Mouse (Mus musculus): Measurements from ENCODE around the gene Scrg1.
"Not testable (repeated sequence)": the region's sequence is repeated elsewhere in the genome, so short reads cannot be mapped to it uniquely, and the experiment has no call there.

The Scrg1 gene

DNA sequence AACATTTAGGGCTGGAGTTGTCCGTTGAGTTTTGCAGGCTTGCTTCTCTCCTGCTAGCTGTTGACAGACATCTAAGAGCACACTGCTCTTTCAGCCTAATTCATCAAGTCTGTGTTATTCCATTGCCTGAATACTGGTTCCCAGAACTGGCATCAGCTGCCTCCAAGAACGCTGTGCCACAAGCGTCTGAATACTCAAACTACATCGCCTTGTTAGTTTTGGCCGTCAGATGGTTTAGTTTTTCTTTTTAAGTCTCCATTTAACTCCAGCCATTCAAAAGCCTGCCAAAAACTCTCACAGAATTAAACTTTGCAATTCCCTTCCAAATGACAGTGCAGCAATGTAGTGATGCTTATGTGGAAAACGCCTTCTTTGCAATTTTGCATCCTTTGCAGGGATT lies 1.4 kb downstream of the Scrg1 start:
- no peak for DNase-seq

DNA sequence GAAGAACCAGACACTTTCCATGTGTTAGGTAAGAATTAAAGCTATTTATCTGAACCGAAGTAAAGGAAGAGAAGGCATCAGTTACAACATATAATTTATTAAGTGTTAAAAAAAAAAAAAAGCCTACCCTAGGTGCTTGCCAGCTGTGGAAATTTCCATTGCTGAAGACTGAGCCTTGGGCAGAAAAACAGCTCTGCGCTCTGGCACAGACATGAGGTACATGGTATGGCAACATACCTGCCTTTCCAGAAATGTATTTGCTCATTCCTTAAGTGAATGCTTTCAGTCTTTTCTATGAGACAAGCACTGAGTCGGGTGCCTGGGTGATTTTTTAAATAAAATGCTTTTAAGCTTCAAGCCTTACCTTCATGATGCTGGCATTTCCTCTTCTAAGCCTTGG lies 2.2 kb downstream of the Scrg1 start:
- no peak for DNase-seq

DNA sequence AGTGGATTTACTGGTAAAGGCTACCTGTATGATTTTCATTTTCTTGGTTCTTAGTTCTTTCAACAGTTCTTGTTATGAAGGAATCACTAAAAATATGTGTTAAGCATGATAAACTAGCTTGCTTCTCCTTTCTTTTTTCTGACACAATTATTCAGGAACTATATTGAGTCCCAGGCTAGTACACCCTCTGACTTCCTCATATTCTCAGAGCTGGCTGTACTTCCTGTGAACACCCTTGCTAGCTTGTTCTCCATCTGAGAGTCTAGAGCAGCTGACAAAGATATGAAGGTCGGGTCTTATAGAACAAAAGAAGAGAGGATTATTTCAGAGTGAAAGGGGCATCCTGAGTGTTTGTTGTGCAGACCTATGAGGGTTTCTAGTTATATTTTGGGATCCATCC lies 7.1 kb downstream of the Scrg1 start:
- DNase-seq, result no peak

DNA sequence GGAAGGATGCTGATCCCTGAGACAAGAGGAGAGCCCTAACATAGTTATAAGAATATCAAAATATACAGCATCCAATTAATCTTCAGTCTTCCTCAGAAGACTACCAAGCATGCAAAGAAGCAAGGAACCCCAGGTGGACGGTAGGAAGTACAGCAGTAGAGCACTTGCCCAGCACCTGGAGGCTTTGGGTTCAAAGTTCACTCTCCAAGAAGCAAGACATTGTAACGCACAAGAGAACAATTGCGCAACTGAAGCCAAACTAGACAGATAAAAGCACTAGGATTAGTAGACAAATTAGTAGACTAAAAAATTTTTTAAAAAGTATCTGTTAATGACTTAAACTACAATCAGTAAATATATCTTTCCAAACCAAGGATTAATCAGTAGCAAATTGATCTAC lies 8.0 kb downstream of the Scrg1 start:
- DNase-seq, result no peak

DNA sequence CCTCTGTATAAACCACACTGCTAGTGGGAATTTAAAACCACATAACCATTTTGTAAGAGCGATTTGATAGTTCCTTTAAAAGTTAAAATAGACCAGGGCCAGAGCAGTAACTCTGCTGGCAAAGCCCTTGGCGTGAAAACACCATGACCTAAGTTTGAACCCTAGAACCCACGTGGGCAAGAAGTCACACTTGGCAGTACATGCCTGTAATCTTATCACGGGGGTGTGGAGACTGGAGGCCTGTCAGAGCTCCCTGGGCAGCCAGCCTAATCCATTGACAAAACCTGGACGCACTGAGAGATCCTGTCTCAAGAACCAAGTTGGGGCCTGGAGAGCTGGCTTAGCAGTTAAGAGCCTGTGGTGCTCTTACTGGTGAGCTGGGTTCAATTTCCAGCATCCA lies 12.9 kb downstream of the Scrg1 start:
- peak; percentile 22 to 43 for DNase-seq

DNA sequence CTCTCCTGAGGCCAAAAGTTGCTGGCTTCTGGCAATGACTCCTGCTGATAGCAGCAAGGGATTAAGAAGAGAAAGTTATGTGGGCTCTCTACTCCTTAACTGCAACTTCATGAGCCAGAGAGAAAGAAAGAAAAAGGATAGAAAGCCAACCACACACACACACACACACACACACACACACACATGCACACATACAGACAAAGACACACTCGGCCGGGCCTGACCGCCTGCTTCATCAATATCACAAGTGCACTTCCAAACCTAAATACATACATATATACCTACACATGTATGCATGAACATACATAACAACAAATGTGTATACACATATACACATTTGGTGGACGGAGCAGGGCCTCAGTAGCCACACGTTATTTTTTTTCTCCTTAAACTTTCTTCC lies 15.1 kb downstream of the Scrg1 start:
- DNase-seq, result no peak

DNA sequence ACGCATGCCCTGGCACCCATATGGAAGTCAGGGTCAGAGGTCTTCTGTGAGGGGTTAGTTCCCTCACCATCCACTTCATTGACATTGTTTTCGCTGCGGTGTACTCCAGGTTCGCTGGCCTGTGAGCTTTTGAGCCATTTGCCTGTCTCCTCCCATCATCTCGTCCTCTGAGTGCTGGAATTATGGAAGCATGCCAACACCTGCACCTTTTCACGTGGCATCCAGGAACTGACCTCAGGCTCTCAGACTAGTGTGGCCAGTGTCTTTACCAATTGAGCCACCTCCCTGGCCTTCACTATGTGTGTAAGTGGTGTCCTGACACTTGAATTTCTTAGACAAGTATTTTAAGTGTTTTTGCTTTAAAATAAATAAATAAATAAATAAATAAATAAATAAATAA lies 18.0 kb downstream of the Scrg1 start:
- DNase-seq, result no peak

DNA sequence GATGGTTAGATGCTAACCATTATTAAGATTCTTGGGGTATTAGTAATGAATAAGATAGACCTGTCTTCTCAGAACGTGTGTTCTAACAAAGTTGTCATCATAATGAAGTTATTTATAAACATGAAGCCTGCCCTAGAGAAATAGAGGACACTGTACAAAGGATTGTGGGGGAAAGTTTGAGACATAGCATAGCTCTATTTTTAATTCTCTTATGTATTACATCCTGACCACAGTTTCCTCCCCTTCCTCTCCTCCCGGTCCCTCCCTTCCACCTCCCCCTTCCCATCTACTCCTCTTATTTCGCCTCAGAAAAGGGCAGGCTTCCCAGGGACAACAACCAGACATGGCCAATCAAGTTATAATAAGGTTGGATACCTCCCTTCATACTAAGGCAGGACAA lies 22.7 kb downstream of the Scrg1 start:
- no peak for DNase-seq

DNA sequence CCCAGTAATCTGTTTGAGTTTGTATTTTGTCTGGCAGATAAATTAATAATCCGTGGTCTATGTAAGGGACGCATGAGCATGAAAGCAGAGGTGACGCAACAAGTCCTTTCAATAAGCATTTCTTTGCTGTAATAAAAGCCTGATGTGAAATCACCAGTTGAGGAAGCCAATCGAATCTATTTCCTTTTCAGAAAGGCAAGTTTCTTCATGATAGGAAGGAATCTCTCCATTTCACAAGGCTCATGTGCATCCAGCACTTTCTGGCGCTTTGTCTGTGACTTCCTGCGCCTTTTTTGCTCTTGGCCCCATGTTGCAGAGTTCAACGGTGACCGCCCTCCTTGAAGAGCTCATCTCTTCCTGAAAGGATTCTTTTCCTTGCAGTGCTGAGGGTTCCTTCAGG lies 24.0 kb downstream of the Scrg1 start:
- DNase-seq, result no peak

DNA sequence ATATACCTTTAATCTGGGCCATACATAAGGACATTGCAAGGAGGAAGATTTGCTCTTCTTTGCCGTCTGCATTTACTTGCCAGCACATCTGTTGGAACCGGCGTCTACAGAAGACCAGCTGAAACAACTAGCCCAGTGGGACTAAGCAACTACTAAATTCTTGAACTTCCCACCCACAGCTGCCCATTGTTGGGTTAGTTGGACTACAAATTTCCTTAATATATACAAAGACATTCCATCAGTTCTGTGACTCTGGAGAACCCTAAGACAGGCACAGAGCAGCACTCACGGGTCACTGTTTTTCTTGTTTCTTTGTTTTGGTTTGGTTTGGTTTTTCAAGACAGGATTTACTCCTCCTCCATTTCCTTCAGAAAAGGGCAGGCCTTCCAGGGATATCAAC lies 24.9 kb downstream of the Scrg1 start:
- DNase-seq, result no peak

DNA sequence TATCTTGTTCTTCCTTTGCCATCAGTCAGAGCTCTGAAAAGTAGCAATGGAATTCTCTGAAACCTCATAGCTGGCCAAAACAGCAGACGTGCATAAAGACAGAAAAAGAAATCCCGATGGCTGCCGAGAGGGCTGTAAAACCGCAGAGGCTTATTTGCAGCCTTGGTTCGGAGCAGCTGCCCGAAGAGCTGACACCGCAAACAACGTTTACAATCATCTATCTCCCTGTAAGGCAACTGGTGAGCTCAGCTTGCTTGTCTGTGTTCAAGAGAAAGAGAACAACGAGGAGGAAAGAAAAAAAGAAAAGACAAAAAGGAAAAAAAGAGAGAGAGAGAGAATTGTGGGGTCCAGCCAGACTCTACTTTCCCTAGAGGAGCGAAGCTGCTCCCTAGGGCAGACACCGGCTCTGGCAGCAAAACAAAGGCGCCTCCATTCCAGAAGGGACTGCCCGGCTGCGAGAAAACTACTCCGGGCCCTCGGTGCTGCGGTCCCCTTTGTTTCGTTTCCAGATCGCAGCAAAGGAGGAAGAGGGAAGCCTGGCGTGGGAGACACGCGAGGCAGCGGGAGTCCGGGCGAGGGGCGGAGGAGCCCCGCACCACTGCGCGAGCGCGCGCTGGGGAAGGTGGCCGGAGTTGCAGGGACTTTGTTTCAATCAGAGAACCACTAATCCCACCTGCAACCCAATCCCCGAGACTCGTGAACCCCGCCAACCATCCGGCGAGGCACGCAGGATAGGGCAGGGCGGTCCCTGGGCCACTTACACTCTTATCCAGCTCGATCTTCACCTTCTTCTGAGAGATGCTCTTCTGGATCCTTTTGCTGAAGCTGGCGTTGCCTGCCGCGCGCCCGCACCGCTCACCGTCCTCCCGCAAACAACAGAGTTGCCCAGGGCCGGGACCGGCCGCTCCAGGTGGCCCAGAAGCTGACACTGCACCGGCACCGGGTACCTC lies 31.0 kb downstream of the Scrg1 start:
- peak; percentile 62 to 68 for DNase-seq

DNA sequence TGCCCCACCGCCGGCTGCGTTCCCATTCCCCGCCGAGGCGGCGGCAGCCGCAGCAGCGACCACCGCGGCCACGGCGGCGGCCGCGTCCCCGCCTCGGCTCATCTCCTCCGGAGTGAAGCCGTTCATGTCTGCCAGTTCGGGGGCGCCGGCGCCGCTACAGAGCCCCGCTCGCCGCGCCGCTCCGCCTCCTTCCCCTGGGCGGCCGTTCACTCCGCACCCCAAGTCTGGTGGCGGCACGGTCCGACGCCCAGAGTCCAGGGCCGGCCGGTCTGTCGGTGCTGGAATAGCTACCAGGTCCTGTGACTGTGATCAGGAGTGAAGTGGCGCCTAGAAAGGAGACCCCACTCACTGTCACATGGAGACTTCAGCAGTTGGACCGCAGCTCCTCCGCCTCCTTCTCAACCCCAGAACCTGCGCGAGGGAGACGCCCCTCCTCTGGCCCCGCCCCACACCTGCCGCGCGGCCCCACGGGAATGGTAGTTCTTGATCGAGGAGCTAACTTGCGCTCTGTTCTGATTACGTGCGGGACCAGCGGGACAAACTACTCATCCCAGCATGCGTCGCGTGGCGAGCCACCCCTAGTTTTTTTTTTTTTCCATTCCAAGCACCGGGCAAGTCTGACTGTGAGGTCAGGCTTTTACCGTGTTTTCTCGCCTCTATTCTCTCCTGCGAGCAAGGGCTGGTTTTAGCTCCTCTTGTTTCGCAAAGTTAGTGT lies 31.9 kb downstream of the Scrg1 start, which contains the start of gene Sap30:
Gene Sap30, minus strand, starts transcription at position 420 of the 715 bp plus-strand sequence.
- DNase-seq, result peak; percentile 99

DNA sequence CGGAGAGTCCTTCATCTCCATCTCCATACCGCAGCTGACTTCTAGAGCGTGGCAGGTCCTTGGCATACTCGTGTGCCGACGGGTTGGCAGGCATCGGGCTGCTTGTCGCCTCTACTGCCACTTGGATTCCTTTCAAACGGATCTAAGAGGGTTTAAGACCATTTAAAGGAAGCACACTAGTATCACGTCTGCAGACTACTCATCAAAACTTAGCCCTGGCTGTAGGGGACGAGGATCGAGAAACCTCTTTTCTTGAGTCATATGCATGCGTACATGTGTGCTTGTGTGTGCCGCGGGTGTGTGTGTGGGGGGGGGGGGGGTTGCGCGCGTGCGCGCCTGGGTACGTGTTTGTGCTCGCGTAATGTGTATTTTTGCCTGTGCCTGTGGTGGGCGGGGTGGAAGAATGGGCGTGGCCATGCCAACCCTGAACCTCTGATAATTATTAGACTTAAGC lies 32.6 kb downstream of the Scrg1 start:
- DNase-seq, result peak; percentile 65 to 78

DNA sequence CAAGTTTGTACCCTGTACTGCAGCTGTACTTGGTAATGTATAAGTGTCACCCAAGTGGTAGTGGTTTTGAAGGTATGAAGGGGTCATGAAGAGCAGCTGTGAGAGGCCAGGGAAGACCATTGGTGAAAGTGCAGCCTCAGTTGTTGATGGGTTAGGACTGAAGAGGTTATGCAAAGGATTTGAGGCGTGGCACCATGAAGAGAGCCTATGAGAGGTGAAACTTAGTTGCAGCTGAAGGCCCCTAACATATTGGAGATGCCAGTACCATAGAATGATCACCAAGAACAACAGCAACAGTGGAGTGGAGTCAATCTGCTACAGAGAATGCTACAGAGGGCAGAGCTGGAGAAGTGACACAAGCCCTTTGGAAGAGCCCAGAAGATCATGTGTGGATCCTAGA lies 33.6 kb downstream of the Scrg1 start:
- no peak for DNase-seq

DNA sequence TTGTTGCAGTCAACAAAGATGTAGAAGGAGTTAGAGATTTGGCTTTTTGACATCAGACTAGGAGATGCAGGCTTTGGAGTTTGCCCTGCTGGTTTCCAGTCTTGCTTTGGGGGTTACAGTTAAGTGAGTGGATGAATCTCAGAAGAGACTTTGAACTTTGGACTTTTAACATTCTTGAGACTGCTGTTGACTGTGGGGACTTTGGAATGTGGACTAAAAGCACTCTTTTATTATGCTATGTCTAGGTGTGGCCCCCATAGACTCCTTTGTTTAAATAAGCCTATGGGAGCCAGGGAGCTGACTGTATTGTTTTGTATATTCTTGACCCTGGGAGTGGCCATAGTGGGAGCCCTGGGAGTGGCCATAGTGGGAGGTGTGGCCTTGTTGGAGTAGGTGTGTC lies 34.2 kb downstream of the Scrg1 start:
- no peak for DNase-seq

DNA sequence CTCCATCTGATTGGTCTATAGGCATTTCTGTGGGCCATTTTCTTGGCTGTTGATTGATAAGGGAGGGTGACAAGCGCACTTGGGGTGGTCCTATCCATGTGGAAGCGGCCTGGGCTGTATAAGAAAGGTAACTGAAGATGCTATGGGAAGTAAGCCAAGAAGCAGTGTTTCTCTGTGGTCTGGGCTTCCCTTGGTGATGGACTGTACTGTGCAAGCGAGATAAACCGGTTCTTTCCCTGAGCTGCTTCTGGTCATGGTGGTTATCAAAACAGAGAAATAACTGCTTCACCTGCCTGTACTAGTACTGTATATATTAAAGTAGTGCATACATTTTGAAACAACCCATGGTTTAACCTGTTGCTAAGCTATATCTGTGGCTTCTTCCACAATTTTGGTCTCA lies 36.1 kb downstream of the Scrg1 start:
- no peak for DNase-seq

DNA sequence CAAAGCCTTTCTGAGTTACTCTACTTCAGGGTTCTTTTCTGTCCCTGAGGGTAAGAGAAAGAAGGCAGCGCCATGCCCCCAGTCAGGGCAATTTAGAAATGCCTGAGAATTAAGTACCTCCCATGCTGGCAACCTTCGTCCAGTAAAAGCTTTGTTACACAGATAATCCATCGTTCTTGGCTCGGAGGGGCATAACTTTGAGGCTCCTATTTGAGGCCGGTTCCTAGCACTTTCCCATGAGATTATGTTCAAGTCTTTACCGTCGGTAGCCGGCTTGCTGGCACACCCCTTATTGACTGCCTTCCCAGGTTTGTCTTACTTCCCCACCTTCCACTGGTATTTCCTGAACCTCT lies 42.7 kb downstream of the Scrg1 start:
- no peak for DNase-seq

DNA sequence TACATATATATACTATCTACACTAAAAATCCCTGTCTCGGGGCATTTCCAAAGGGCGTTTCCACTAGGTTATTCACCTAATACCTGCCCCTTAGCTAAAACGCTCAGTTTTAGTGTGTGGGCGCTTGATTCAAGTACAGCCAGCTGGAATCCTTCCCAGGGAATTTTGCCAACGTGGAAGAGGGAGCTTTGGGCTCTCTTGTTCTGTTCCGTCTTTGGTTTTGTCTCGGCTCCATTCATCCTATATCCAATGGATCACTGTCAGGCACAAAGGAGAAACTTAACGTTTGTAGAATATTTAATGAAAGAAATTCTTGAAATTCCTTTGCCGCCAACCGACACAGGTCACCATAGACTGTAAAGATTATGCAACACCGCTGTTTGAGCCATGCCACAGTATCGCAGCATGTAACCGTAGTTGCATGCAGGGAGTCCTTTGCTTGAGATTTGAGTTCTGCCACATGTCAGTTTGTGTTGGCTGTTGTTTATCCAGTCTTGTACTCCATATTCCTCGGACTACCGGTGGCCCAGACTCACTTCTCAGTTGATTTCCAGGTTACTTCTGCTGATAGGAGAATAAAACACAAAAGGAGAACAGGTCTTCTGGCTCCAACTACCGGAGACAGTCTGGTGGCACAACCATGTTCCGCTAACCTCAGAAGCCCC lies 43.3 kb downstream of the Scrg1 start:
- peak; percentile 29 to 48 for DNase-seq

DNA sequence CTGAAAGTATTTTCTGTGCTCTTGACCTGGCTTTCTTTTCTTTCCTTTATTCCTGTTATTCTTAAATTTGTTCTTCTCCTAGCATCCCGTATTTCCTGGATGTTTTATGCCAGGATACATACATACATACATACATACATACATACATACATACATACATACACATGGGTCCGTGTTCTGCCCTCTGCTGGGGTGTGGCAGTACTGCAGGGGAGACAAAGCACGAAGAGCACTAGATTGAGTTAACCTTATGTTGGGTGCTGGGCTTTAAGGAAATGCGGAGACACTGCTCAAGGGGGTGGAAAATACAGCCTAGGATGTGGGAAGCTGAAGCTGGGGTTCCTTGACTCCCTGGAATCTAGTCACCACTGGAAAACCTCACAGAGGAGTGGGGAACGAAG lies 47.9 kb downstream of the Scrg1 start:
- peak; percentile 85 to 86 for DNase-seq

DNA sequence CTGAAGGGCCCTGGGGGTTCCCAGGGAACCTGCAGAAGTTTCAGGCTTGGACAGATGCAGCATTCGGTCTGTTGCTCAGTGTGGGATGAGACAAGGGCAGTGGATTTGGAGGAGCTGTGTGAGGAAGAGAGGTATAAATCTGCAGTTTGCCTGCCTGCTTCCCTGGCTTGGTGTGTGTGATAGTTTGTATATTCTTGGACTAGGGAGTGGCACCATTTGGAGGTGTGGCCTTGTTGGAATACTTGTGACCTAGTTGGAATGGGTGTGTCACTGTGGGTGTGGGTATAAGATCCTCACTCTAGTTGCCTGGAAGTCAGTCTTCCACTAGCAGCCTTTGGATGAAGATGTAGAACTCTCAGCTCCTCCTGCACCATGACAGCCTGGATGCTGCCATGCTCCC lies 49.8 kb downstream of the Scrg1 start:
- DNase-seq, result not testable (repeated sequence)

DNA sequence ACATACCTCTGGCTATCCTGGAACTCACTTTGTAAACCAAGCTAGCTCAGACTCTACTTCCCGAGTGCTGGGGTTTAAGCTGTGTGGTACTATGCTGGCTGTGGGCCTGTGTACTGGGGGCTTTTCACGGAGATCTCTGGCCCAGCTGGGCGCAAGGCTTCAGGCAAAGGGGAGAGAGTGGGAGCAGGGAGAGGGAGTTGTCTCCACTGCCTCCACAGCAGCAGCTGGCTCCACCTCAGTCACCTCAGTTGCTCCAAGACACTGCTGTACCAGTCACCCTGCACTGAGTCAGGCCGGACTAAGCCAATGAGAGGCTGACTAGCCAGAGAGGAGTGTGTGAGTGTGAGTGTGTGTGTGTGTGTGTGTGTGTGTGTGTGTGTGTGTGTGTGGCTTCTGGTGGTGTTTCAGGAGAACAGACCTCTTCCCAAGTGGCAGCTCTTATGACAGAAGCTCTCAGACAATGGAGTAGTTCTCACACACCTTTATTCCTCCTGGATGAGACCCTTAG lies 51.9 kb downstream of the Scrg1 start:
- no peak for DNase-seq

DNA sequence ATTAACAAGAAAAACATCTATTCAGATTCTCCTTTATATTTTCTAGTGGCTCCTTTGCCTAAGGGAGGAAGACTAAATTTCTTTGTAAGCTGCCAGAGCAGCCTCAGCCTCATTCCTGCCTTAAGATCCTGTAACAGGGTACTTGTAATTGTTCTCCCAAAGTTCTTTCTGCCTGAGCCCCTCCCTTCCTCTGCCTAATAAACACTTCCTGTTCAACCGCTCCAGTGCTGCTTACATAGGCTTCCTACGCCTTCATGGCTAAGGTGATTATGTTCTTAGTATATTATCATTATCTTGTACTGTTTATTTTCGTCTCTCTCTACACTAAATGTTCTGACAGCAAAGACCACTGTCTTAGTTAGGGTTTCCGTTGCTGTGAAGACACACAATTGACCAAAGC lies 52.9 kb downstream of the Scrg1 start:
- no peak for DNase-seq

DNA sequence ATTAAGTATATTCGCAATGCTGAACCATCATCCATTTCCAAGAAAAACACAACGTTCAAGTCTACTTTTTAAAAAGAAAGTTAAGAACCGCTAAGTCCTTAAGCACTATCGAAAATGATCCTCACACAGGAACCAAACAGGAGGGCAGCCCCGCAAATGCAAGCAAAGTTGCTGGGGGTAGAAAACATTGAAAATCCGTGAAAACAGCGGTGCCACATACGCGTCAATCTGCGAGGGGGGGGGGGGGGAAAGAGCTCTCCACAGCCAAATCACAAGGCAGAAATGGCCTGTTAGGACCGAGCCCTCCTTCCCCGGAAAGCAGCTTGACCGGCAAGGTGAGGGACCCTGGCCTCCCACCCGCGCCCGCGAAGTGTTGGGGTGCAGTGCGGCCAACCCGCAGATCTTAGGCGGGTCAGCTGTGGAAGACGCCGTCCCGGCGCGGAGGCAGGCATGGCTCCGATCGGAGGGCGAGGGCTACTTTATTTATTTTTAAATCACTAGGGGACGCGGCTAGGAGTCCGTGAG lies 55.1 kb downstream of the Scrg1 start:
- DNase-seq, result no peak

All from kidney, postnatal 4 days (tissue).